Mouse (Mus musculus): Measurements from ENCODE around the gene Cdk5. TPM values are rescaled to one million over a fixed set of nuclear protein-coding genes. Genes with fewer than 3 reads are reported as not detected.
"Not testable (repeated sequence)": the region's sequence is repeated elsewhere in the genome, so short reads cannot be mapped to it uniquely, and the experiment has no call there.

Cdk5 gene
- total RNA-seq, 2 experiments from 2014 or later = 20.7 to 24.4 TPM

GRCm38 (mm10) chr5:24400911-24401605 lies 22.3 kb downstream of the Cdk5 start:
- ATAC-seq (replicated peaks; ENCODE audit: poor library complexity, severe bottlenecking) = no peak

DNA sequence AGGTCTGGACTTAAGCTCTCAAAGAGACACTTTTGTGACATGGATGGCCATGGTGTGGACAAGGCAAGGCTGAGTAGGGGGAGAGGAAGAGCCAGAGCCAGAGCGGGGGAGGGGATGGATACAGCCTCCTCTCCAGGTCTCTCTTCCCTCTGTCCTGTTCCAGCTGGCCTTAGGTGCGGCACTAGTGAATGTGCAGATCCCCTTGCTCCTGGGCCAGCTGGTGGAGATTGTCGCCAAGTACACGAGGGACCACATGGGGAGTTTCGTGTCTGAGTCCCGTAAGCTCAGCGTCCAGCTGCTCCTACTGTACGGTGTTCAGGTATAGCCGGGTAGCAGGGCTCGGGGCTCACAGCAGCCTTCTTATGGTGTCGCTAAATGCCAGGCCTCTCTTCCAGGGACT lies 23.0 kb downstream of the Cdk5 start:
- ATAC-seq (replicated peaks; ENCODE audit: poor library complexity, severe bottlenecking) = no peak

GRCm38 (mm10) chr5:24399686-24400085 lies 23.6 kb downstream of the Cdk5 start:
- ATAC-seq (replicated peaks; ENCODE audit: poor library complexity, severe bottlenecking) = no peak

GRCm38 (mm10) chr5:24396254-24396653 lies 27.1 kb downstream of the Cdk5 start:
- not testable (repeated sequence) for ATAC-seq (replicated peaks; ENCODE audit: poor library complexity, severe bottlenecking)

- peak; percentile 81 for ATAC-seq (replicated peaks; ENCODE audit: poor library complexity, severe bottlenecking)
Observed at GRCm38 (mm10) chr5:24394165-24394894, 29.0 kb downstream of the Cdk5 start.

GRCm38 (mm10) chr5:24393392-24393997 lies 29.8 kb downstream of the Cdk5 start, which contains the start of gene Abcb8:
Abcb8 (plus strand) TSS chr5:24393663.
- peak; percentile 57 for ATAC-seq (replicated peaks; ENCODE audit: poor library complexity, severe bottlenecking)

DNA sequence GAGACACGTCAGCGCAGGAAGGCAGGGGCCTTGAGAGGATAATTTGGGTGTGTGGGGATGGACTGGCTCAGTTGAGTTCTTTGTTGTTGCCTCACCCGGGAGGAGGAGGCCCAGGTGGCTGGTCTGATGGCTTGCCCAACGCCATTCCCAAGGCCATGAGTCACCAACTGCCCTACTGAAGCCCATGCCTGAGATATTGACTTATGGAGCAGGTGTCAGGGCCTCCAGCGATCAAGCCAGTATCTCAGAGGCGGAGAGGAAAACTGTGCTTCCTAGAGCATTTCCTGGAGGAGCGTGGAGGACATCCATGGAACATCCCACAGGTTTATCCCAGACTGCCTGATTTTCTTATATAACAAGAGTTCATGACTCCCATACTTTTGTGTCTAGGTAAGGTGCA lies 30.6 kb downstream of the Cdk5 start:
- no peak for ATAC-seq (replicated peaks; ENCODE audit: poor library complexity, severe bottlenecking)

DNA sequence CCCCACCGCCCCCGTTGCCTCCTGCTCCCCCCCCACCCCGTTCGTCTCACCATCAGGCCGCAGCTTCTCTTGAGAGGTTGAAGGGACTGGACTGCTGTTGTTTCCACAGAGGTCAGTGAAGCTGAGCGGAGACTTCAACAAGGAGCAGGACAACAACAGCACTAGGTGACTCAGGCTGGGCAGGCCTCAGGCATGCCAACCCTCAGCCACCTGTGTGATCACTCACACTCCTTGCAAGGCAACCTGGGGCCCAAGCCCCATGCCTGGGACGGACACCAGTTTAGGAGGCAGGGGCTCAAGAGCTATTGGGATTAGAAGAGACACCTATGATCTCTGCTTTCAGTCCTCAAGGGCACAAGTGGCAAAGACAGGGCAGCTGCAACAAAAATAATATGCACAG lies 31.5 kb downstream of the Cdk5 start, which contains the start of gene Atg9b:
Atg9b (minus strand) TSS at position 280 of the 400 bp plus-strand sequence.
- ATAC-seq (replicated peaks; ENCODE audit: poor library complexity, severe bottlenecking) = no peak

GRCm38 (mm10) chr5:24389658-24390020 lies 33.7 kb downstream of the Cdk5 start:
- ATAC-seq (replicated peaks; ENCODE audit: poor library complexity, severe bottlenecking) = no peak

DNA sequence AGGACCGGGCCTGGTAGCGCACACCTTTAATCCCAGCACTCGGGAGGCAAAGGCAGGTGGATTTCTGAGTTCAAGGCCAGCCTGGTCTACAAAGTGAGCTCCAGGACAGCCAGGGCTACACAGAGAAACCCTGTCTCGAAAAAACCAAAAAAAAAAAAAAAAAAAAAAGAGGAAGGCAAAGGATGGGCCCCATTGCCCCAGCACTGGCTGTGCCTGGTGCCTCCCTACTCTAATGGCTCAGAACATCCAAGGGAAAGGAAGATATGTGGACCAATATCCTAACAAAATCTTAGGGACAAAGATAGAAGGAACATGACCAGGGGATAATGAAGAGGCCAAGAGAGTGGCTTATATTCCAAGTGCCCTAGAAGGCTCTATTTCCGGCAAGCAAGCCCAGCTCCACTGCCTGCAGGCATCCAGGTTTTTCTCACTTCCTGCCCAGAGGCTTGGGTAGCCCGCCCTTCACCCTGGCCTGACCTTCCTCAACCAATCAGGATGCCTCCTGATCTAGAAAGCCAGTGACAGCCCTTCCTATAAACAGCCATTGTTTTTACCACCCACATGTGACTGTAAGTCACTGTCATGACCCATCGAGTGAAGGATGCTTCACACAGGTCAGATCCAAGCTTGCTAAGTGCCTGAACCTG lies 34.2 kb downstream of the Cdk5 start:
- peak; percentile 34 for ATAC-seq (replicated peaks; ENCODE audit: poor library complexity, severe bottlenecking)

GRCm38 (mm10) chr5:24388246-24388915 lies 34.9 kb downstream of the Cdk5 start:
- ATAC-seq (replicated peaks; ENCODE audit: poor library complexity, severe bottlenecking) = peak; percentile 3

GRCm38 (mm10) chr5:24387264-24388241 lies 35.8 kb downstream of the Cdk5 start:
- peak; percentile 8 for ATAC-seq (replicated peaks; ENCODE audit: poor library complexity, severe bottlenecking)

- no peak for ATAC-seq (replicated peaks; ENCODE audit: poor library complexity, severe bottlenecking)
Observed at GRCm38 (mm10) chr5:24385887-24386550, 37.3 kb downstream of the Cdk5 start.

GRCm38 (mm10) chr5:24385374-24385773 lies 38.0 kb downstream of the Cdk5 start:
- no peak for ATAC-seq (replicated peaks; ENCODE audit: poor library complexity, severe bottlenecking)

- ATAC-seq (replicated peaks; ENCODE audit: poor library complexity, severe bottlenecking) = peak; percentile 19
Observed at GRCm38 (mm10) chr5:24384407-24384806, 38.9 kb downstream of the Cdk5 start.

GRCm38 (mm10) chr5:24383026-24383859 lies 40.1 kb downstream of the Cdk5 start:
- peak; percentile 76 for ATAC-seq (replicated peaks; ENCODE audit: poor library complexity, severe bottlenecking)

- no peak for ATAC-seq (replicated peaks; ENCODE audit: poor library complexity, severe bottlenecking)
Observed at GRCm38 (mm10) chr5:24381988-24382387, 41.3 kb downstream of the Cdk5 start.

GRCm38 (mm10) chr5:24381486-24381885 lies 41.8 kb downstream of the Cdk5 start:
- ATAC-seq (replicated peaks; ENCODE audit: poor library complexity, severe bottlenecking) = no peak
